Mouse (Mus musculus) T-helper 1 cell (primary cell): ENCODE results near the gene Kcnj3.
"Not testable (repeated sequence)": the region's sequence is repeated elsewhere in the genome, so short reads cannot be mapped to it uniquely, and the experiment has no call there.

Experiments
- in situ Hi-C: fragments of 300-600 bp; cut with MboI, MseI; formaldehyde crosslinking; loops from one replicate; pipeline ENCODE4 v1.15.1; 2025; ENCODE audit warnings: high pct_unique_total_duplicates

Gene Kcnj3

DNA sequence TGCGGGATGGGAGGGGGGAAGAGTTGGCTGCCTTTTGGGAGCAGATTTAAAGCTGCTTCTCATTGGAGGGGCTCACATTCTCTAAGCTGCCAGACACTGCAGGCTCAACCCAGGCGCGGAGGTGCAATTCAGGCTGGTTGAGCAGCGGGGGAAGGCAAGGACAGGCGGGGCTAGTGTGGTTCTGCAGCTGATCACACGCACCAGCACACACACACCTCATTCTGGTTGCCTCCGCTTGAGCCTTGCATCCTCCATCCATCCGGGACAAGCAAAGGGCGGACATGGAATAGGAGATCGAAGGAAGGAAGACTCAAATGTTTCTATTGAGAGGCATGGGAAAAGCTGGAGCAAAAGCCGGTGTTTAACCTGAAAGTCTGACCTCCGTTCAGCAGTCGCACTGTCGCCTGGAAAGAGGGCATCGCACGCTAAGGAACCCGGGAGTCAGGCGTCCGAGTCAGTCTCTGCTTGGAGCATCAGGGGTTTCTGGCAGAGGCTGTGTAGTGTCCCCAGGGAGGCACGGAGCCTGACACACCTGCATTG is at the start of gene Kcnj3:
TSS of gene Kcnj3 (plus strand) at position 250 of the 540 bp plus-strand sequence.
- in situ Hi-C loops, result no loop called here

GRCm38 (mm10) chr2:55390330-55390989 is 45.3 kb upstream of the Kcnj3 start:
- in situ Hi-C loops, result no loop called here

GRCm38 (mm10) chr2:55405307-55405706 is 30.5 kb upstream of the Kcnj3 start:
- in situ Hi-C loops, result no loop called here

- in situ Hi-C loops, result no loop called here
These were observed 8.1 kb upstream of the Kcnj3 start for GRCm38 (mm10) chr2:55427633-55428032.

DNA sequence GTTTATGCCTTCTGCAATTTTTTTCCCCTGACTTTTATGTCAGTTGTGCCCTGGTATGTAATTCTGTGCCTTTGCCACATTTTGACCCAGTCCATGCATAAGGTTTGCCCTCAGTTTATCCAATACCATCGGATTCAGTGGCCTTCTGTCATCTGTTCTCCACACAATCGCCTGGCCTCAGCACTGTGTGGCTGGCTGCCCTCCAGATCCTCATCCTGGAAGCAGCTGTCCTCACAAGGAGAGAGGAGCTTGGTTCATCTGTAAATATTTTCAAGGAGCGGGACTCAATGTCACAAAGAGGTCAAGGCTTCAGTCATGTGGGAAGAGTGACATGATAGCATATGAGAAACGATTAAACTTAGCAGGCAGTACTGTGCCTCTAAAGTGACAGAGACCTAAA is 3.7 kb upstream of the Kcnj3 start:
- in situ Hi-C loops, result no loop called here

GRCm38 (mm10) chr2:55436261-55437006 is 664 bp downstream of the Kcnj3 start:
- in situ Hi-C loops, result no loop called here

- in situ Hi-C loops, result no loop called here
These were observed 1.5 kb downstream of the Kcnj3 start for GRCm38 (mm10) chr2:55437007-55437949.

DNA sequence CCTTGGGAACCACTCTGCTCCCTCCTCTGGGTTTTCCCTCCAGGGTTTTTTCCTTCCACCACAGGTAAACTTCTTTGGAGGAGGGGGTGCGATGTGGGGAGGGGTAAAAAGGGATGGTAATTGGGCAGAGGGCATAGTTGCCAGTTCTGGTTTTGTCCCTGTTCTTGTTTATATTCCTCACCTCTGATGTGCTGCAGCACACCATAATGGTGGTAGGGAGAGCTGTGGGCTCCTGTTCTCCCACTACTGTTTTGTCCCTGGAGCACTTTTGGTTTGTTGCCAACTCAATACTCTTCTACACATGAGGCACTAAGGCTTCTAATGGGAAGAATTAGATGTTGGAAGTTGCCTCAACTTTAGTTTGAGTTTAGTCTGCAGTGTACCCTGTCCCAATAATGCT is 2.2 kb downstream of the Kcnj3 start:
- in situ Hi-C loops, result no loop called here

DNA sequence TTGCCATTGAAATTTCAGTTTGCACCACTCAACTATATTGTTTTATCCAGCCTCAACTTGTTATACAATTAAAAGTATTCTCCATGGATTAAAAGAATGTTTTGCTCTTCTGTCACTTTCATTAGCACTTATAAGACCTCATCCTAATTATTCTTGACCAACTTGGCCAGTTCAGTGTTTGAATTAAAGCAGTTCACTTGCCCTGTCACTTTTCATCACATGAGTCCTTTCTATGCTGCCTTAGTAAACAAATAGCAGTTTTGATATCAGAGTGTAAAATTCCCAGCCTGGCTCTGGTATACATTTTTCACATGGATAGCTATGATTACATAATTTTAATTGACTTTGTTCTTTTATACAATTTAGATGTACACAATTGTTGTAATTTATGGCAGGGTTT is 3.4 kb downstream of the Kcnj3 start:
- in situ Hi-C loops, result no loop called here

DNA sequence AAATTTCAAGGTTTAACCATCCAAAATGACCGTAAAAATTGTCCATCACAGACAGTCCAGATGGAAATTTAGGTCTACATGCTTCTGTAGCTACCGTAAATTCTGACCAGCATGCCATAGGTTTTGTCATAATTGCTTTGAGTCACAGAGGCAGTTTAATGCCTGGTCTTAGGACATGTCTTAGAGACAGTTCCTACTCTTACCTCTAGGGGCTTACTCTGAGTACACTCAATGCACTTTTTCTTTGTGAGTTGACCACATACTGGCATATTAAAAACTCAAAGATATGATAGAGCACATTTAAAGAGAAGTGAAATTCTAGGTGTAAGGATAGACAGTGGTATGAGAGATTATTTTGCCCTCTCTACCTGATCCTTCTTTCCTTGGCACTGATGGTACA is 6.2 kb downstream of the Kcnj3 start:
- in situ Hi-C loops, result no loop called here

DNA sequence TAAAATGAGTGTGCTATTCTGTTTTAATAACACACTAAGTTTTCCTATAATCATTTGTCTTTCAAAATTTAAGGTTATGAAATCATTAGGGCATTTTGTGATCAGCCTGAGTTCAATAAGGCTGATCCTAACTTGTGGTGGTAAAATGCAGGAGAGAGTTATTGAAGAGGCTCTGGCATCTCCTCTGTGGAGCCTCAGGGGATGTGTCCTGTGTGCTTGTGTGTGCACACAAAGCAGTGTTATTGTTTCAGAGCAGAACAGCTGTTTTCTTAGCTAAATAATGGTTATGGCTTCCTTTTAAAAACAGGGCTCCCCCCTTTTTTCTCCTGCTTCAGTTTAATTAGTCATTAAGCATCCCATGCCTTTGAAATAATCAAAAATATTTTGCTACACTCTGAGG is 11.5 kb downstream of the Kcnj3 start:
- in situ Hi-C loops, result no loop called here

DNA sequence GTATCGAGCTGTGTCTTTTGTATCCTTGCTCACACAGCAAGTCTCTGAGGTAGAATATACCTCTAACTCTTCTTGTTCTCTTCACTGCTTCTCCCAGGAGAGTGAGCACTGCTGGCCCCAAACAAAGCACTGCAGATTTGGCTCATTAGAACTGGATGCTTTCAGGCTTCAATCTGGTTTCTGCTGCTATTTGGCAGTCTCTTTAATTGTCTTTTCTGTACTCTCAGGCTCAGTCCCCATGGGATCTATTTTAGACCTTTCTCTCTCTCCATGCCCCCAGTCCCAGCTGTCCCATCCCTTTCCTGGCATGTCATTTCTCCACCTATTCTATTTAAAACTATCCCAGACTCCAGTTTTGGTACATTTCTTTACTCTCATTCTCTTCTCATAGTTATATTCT is 15.0 kb downstream of the Kcnj3 start:
- in situ Hi-C loops, result no loop called here

DNA sequence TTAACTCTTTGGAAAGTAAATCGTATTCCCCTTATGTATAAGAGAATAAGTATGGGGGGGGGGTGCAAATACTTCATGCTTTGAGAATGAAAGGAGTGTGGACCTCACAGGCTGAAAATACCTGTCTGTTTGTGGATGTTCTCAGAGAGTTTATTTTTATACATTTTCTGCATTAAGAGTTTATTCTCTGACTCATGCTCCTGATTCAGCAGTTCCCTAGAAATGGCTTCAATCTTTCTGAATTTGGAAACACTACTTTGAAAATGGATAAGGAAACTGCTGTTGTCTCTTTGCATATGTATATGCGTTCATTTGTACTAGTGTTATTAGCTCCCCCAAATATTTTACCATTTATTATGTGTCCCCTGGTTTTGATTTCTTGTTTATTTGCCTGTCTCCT is 23.4 kb downstream of the Kcnj3 start:
- in situ Hi-C loops, result no loop called here

- in situ Hi-C loops, result no loop called here
These were observed 33.4 kb downstream of the Kcnj3 start for GRCm38 (mm10) chr2:55469141-55469540.

DNA sequence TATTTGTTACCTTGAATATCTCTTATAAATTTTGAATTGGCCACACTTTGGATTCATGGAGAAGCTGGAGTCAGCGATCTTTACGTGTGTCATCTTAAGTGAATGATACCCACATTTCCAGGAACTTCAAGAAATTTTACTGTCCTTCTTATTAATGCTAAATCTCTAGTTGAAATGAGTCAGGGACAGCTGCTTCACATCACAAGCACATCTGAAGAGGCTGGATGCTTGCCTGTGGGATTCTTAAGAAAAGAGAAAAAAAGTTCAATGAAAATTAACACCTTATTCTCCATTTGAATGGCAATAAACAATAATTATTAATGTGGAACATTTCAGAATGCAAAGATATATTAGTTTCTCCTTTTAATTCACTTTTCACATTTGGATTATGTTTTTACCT is 34.2 kb downstream of the Kcnj3 start:
- in situ Hi-C loops, result no loop called here

GRCm38 (mm10) chr2:55479511-55479910 is 43.7 kb downstream of the Kcnj3 start:
- in situ Hi-C loops, result no loop called here

DNA sequence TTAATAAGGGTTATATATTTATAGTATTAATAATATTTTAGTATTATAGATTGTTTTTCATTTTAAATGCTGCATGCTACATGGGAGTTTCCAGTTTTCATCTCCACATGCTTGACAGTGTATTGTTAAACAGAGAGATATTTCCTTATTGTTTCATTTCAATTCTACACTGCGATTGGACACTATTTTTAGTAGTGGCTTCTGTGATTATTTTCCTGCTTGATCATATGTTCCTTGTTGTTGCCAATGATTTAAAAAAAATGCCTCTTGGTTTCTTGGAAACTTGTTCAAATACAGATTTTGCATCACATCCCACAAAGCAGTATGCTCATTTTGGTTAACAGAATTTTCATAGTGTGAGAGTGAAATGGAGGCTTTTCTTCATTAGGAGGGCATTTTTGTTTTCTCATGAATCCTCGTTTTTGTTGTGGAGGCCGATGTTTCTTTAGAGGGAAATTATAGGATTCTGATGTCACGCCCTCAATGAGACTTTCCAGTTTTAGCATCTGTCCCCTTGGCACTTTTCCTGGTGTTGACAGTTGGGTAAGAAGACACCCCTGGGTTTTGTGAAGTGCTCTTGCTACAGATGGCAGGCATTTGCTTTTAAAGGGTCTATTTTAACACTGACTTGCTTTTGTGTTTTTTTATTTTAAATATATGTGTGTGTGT is 44.3 kb downstream of the Kcnj3 start:
- in situ Hi-C loops, result no loop called here

DNA sequence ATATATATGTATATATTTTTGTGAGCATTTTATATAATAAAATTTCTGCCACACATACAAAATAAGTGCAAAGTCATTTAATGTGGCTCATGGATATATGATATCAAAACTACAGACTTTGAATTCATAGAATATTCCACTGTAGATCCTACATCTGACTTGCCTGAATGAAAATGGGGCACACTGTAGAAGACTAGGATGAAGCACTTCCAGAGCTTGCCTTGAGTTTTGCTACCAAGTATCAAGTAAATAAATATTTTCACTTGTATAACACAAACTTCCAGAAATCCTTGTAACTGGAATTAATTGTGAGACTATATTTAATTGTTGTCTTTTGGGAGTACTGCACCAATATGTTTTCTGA is 44.8 kb downstream of the Kcnj3 start:
- in situ Hi-C loops, result no loop called here

- in situ Hi-C loops, result not testable (repeated sequence)
These were observed 49.8 kb downstream of the Kcnj3 start for GRCm38 (mm10) chr2:55485500-55486129.

DNA sequence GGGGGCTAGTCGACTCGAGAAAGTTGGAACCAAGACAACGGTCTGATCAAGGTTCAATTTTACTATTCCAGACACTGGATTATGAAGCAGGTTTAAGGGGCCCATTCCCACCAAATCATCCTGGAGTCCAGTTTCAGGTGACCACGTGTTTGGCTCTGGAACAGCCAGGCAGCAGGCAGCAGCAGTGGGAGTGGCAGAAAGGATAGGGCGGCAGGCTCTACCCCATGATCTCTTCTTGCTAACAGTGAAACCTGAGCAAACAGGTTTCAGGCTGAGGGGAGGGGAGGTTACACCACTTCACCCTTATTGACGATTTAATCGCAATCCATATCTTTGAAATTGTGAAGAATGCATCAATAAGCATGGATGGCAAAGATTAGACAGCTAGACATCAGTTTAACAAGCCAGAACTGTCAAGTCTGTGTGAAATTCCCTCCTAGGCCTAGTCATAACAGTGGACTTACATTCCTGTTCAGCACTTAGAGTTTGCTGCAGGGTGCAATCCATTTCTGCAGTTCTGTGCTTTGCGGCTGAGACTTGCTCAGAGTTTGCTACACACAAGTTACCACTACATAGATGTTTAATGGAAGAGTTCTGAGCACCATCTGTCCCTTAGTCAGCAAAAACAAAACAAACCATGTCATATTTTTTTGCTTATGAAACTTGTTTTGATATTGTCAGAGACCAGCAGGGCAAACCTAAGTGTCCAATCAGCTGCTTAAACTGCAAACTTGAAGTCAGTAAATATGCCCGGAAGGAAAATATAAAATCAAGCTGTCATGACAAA is 67.8 kb downstream of the Kcnj3 start:
- in situ Hi-C loops, result no loop called here
